Mouse (Mus musculus): ENCODE data around the gene Ube2e3. TPM values are rescaled to one million over a fixed set of nuclear protein-coding genes. Genes with fewer than 3 reads are reported as not detected.

Ube2e3 gene
- polyA plus RNA-seq, 1 experiment from 2014 or later, result 103 TPM

DNA sequence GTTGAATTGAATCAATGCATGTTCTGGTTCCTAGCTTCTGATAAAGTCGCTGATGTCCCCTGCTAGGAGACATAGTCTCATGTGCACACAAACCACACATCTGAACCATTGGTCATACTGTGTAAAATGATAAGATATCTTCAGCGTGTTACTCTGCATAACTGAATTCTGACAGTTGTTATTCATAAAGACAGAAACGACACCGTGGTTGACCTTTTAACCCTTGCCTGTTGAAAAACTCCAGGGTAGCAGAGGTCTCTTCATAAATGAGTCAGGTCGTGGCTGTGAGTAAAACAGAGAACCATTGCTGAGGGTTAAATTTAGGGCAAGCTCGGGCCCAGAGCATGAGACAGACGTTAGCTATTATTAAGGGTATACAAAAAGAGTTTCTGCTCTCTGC lies 93.7 kb downstream of the Ube2e3 start:
- no peak for ATAC-seq (ENCODE audit: insufficient read depth, low FRiP score)
- WGBS, result 24% methylated on average over 7 of the region's 7 CpGs
- no peaks in the 10 kb centered on the region for H3K36me3 ChIP-seq (ENCODE audit: control insufficient read depth, insufficient read depth, low read length)
- H3K27me3 ChIP-seq (ENCODE audit: control insufficient read depth, insufficient read depth, low read length), result no peaks in the 10 kb centered on the region
- no peaks in the 10 kb centered on the region for H3K9me3 ChIP-seq (replicated peaks; ENCODE audit: control insufficient read depth, low read length)
- H3K4me3 ChIP-seq (replicated peaks; ENCODE audit: low read length), result no peak overlapping the region
- no peak overlapping the region for H3K4me2 ChIP-seq (ENCODE audit: low read depth, low read length)
- H3K27ac ChIP-seq (ENCODE audit: low read length), result no peak overlapping the region
- H3K9ac ChIP-seq (ENCODE audit: low read length), result no peak overlapping the region
- H3K4me1 ChIP-seq (ENCODE audit: control insufficient read depth, insufficient read depth, low read length), result peaks cover 6% of the 10 kb centered on the region; the same call in 1 of the 2 replicates

DNA sequence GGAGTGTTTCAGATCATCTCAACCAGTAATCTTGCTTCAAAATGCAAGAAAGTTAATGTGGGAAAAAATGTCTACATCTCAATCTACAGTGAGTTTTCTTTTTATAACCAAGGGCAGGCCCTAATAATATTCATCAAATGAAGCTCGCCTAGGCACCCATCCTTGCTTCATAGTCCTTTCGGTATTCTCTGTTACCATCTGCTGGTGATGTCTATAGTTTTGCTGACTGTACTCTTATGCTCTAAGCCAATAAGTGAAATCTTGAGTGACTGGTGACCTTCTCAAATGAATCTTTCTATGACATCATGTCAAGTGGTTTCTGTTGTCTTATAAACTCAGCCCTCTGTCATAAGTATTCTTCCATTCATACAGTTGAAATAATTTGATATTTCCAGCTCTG lies 97.1 kb downstream of the Ube2e3 start:
- Histone ChIP-seq H3K9ac (ENCODE audit: low read length) (no peak overlapping the region), H3K4me3 (replicated peaks; ENCODE audit: low read length) (no peak overlapping the region), H3K4me2 (ENCODE audit: low read depth, low read length) (no peak overlapping the region), H3K27me3 (ENCODE audit: control insufficient read depth, insufficient read depth, low read length) (no peaks in the 10 kb centered on the region), H3K4me1 (ENCODE audit: control insufficient read depth, insufficient read depth, low read length) (0 out of 2 replicates have a peak, but pooled peaks cover 6% of the 10 kb centered on the region), H3K9me3 (replicated peaks; ENCODE audit: control insufficient read depth, low read length) (no peaks in the 10 kb centered on the region), H3K36me3 (ENCODE audit: control insufficient read depth, insufficient read depth, low read length) (no peaks in the 10 kb centered on the region), H3K27ac (ENCODE audit: low read length) (no peak overlapping the region)
- WGBS, result 89% methylated on average over 2 of the region's 2 CpGs
- no peak for ATAC-seq (ENCODE audit: insufficient read depth, low FRiP score)

DNA sequence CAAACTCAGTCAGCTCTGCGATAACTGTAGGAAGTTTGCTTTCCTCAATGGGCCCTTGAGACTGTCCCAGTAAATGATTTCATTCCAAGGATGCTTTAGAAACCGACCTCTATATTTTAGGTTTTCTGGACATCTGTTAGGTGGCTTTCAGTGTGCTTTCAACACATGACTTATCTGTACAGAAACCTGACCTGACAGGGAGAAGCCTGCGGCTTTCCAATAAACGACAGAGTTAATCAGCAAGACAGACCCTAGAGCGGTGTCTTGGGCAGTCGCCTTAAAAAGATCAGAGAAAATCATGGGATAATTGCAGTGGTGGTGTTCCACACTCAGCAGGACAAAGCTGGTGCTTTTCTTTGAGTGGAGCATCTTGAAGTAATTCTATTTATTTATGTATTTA lies 97.5 kb downstream of the Ube2e3 start:
- Histone ChIP-seq H3K27ac (ENCODE audit: low read length) (no peak overlapping the region), H3K4me3 (replicated peaks; ENCODE audit: low read length) (no peak overlapping the region), H3K9me3 (replicated peaks; ENCODE audit: control insufficient read depth, low read length) (no peaks in the 10 kb centered on the region), H3K36me3 (ENCODE audit: control insufficient read depth, insufficient read depth, low read length) (no peaks in the 10 kb centered on the region), H3K4me1 (ENCODE audit: control insufficient read depth, insufficient read depth, low read length) (0 out of 2 replicates have a peak, but pooled peaks cover 3% of the 10 kb centered on the region), H3K9ac (ENCODE audit: low read length) (no peak overlapping the region), H3K27me3 (ENCODE audit: control insufficient read depth, insufficient read depth, low read length) (no peaks in the 10 kb centered on the region), H3K4me2 (ENCODE audit: low read depth, low read length) (no peak overlapping the region)
- no peak for ATAC-seq (ENCODE audit: insufficient read depth, low FRiP score)
- 70% methylated on average over 6 of the region's 6 CpGs for WGBS

- Histone ChIP-seq H3K27ac (ENCODE audit: low read length) (no peak overlapping the region), H3K9ac (ENCODE audit: low read length) (no peak overlapping the region), H3K27me3 (ENCODE audit: control insufficient read depth, insufficient read depth, low read length) (no peaks in the 10 kb centered on the region), H3K36me3 (ENCODE audit: control insufficient read depth, insufficient read depth, low read length) (no peaks in the 10 kb centered on the region), H3K9me3 (replicated peaks; ENCODE audit: control insufficient read depth, low read length) (no peaks in the 10 kb centered on the region), H3K4me2 (ENCODE audit: low read depth, low read length) (no peak overlapping the region), H3K4me3 (replicated peaks; ENCODE audit: low read length) (no peak overlapping the region), H3K4me1 (ENCODE audit: control insufficient read depth, insufficient read depth, low read length) (no peaks in the 10 kb centered on the region)
- ATAC-seq (ENCODE audit: insufficient read depth, low FRiP score), result no peak
- WGBS, result 74% methylated on average over 6 of the region's 6 CpGs
These were observed 102.2 kb downstream of the Ube2e3 start for GRCm38 (mm10) chr2:78970088-78970487.
